Mouse (Mus musculus) T-cell, adult 66 days (primary cell): Measurements from ENCODE around the gene Gm8127. TPM values are rescaled to one million over a fixed set of nuclear protein-coding genes. Genes with fewer than 3 reads are reported as not detected.

Experiments
- total RNA-seq, 2 experiments: library from RNA; stranded (reverse); gene quantifications; 3 replicates in 1 of 2; 4 replicates in 1 of 2; pipeline ENCODE4 v1.2.4; 2023

Gene Gm8127
- total RNA-seq, result not detected

GRCm38 (mm10) chr14:43293503-43293902 lies at the start of gene Gm8127:
TSS of gene Gm8127 (minus strand) at chr14:43293832.

DNA sequence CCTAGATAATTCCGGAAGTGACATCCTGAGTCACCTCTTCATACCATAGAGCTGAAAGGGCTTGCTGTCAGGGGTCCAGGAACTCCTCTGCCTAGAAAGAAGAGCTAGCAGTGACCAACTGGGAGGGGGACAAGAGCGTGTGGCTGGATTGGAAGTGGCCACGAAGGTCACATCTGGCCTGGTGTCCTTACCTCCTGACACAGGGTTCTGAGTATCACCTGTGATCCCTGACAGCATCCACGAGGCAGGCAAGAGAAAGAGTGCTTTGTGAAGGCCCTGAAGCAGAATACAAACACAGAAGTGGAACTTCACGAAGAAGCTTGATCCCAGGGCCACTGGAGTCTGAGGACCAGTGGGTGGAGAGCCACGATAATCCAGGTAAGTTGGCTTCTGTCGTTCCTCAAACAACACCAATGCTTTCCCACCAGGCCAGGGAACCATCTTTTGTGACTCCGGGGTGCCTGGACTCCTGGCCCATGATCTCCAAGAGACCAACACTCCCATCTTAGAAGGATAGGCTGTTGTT lies 18.6 kb downstream of the Gm8127 start, which contains the start of gene Gm9732:
Gm9732 (plus strand) TSS at position 51 of the 526 bp plus-strand sequence.

GRCm38 (mm10) chr14:43258349-43258748 lies 35.3 kb downstream of the Gm8127 start, which contains the start of gene Gm8126:
TSS of gene Gm8126 (plus strand) at chr14:43258649.

Other genes with a start within 250 kb of the Gm8127 start
- gene Gm8094, start 217.2 kb downstream of the Gm8127 start, total RNA-seq, result not detected
- not detected for gene Gm8104, start 193.2 kb downstream of the Gm8127 start, total RNA-seq
- not detected for gene Gm7233, start 114.0 kb downstream of the Gm8127 start, total RNA-seq
- gene Gm8122, start 58.5 kb downstream of the Gm8127 start, total RNA-seq, result not detected
- not detected for gene Gm8126, start 35.2 kb downstream of the Gm8127 start, total RNA-seq
- not detected for gene Gm9732, start 18.8 kb downstream of the Gm8127 start, total RNA-seq
- not detected for gene 1700001F09Rik, start 54.0 kb upstream of the Gm8127 start, total RNA-seq
- gene Gm8138, start 122.5 kb upstream of the Gm8127 start, total RNA-seq, result not detected
- gene Gm5799, start 249.7 kb upstream of the Gm8127 start, total RNA-seq, result not detected